Mouse (Mus musculus) thymus, adult 2 months (tissue): ENCODE data around the gene Arcn1.

Experiments used
- CTCF ChIP-seq: fragments of 200-500 bp; IDR thresholded peaks from 2 replicates; pipeline ENCODE4 v1.5.1; 2012; ENCODE audit warnings: mild to moderate bottlenecking, control low read depth, low read length, moderate library complexity, borderline replicate concordance; ENCODE audit not compliant: control insufficient read depth, poor library complexity, insufficient read depth; ENCODE audit errors: extremely low read depth
- POLR2A ChIP-seq: fragments of 200-500 bp; IDR thresholded peaks from 2 replicates; pipeline ENCODE4 v1.6.1; 2012; ENCODE audit warnings: mild to moderate bottlenecking, low read length, control low read depth, moderate library complexity; ENCODE audit not compliant: control insufficient read depth, poor library complexity, insufficient read depth; ENCODE audit errors: extremely low read depth

DNA sequence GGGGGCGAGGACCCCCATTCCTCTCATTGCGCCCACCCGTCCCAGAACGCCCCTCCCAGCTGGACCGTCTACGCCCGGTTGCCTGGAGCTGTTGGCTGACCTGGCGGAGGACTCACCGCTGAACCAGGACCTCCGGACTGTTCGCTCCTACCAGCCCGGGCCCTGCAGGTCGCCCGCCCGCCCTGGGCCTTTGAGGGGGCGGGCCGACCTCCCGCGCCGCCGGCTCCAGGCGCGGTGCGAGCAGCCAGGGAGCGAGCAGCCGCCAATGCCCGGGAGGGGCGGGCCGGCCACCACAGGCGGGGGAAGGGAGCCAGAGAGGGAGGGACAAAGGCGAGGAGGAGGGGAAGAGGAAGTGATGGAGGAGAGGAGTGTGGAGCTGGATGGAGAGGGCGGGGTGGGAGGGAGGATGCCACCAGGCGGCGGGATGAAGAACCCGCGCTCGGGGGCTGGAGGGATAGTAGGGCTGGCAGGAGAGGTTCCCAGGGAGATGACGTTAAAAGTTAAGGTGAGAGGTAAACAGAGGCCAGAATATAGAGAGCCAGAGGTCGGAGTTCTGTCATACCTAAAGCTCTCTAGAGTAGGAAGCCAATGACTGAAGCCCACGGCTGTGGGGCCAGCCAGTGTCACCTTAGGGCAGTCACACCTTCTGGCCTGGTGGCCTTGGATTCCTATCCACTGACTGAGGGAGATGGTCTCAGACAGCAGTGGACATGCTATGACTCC is 46.3 kb downstream of the Arcn1 start:
- no peak for TF ChIP-seq POLR2A
- no peak for TF ChIP-seq CTCF
